Mouse (Mus musculus): ENCODE results near the gene Orc5. TPM values are rescaled to one million over a fixed set of nuclear protein-coding genes. Genes with fewer than 3 reads are reported as not detected.

The Orc5 gene
- total and polyA plus RNA-seq, 3 experiments, result 27.4 to 76.5 (median 47.8) TPM

- in situ Hi-C loops (cut with MboI; ENCODE audit: low pct_ligation_motif_present, low pct_unique_long_range_greater_than_20kb, low sequenced_read_pairs), result no loop called here
- Histone ChIP-seq H3K36me3 (replicated peaks in 1 of 2; ENCODE audit: control insufficient read depth in 1 of 2, insufficient read depth in 1 of 2, low read length in 1 of 2) (peaks cover 15 to 44% of the 10 kb centered on the region in 2 experiments), H3K79me2 (replicated peaks; ENCODE audit: control insufficient read depth, extremely low read depth, insufficient read depth, poor library complexity, severe bottlenecking) (no peaks in the 10 kb centered on the region), H3K27ac (ENCODE audit: insufficient read depth, low read depth) (no peak overlapping the region), H3K9ac (ENCODE audit: insufficient read depth, low read depth) (no peak overlapping the region), H3K4me1 (ENCODE audit: control insufficient read depth in 1 of 2, insufficient read depth in 2 of 2) (no peaks in the 10 kb centered on the region), H3K9me3 (replicated peaks; ENCODE audit: low read length) (peaks cover 10% of the 10 kb centered on the region), H3K4me3 (replicated peaks in 1 of 3; ENCODE audit: low read depth in 2 of 3, low read length in 2 of 3, poor library complexity in 1 of 3) (no peak overlapping the region), H3K4me2 (ENCODE audit: insufficient read depth, low read depth, poor library complexity, severe bottlenecking) (no peak overlapping the region), H3K27me3 (replicated peaks) (no peaks in the 10 kb centered on the region)
- dilution Hi-C loops (cut with MboI; ENCODE audit: extremely low pct_ligation_motif_present, extremely low pct_unique_long_range_greater_than_20kb, low sequenced_read_pairs), result no loop called here
- TF ChIP-seq MYC (IDR thresholded peaks at IDR 0.05; ENCODE audit: low read depth, low read length) (no peak), TCF12 (IDR thresholded peaks at IDR 0.05; ENCODE audit: low read depth, low read length) (no peak)
- DNase-seq (ENCODE audit: extremely low read depth), result no peak
Measured at GRCm38 (mm10) chr5:22557491-22558113, 7.4 kb upstream of the Orc5 start.

GRCm38 (mm10) chr5:22556713-22557112 lies 6.5 kb upstream of the Orc5 start:
- no peak overlapping the region for H3K4me2 ChIP-seq (ENCODE audit: insufficient read depth, low read depth, poor library complexity, severe bottlenecking)
- H3K9ac ChIP-seq (ENCODE audit: insufficient read depth, low read depth), result no peak overlapping the region
- no peak for TF ChIP-seq KAT2A (IDR thresholded peaks at IDR 0.05; ENCODE audit: insufficient replicate concordance, low read length)
- TF ChIP-seq MYC (IDR thresholded peaks at IDR 0.05; ENCODE audit: low read depth, low read length), result no peak
- no peak for TF ChIP-seq MEF2A (IDR thresholded peaks at IDR 0.05; ENCODE audit: borderline replicate concordance, low read depth, low read length)
- no peak for TF ChIP-seq USF2 (conservative IDR thresholded peaks at IDR 0.05; ENCODE audit: low read depth, low read length)
- TF ChIP-seq SIN3A (IDR thresholded peaks at IDR 0.05; ENCODE audit: low read length), result no peak
- no peak for TF ChIP-seq HCFC1 (IDR thresholded peaks at IDR 0.05; ENCODE audit: low read depth, low read length)
- TF ChIP-seq POLR2A (IDR thresholded peaks at IDR 0.05; ENCODE audit: low read depth, low read length), result no peak
- TF ChIP-seq RAD21 (IDR thresholded peaks at IDR 0.05; ENCODE audit: low read depth, low read length), result no peak
- TF ChIP-seq CHD2 (IDR thresholded peaks at IDR 0.05; ENCODE audit: low read length), result no peak
- no peak for TF ChIP-seq NELFE (IDR thresholded peaks at IDR 0.05; ENCODE audit: low read depth, low read length)
- TF ChIP-seq ELF1 (IDR thresholded peaks at IDR 0.05; ENCODE audit: low read depth, low read length), result no peak
- no peak for TF ChIP-seq BHLHE40 (IDR thresholded peaks at IDR 0.05; ENCODE audit: low read depth, low read length)
- TF ChIP-seq MAZ (IDR thresholded peaks at IDR 0.05; ENCODE audit: low read depth, low read length), result no peak
- TF ChIP-seq ZKSCAN1 (IDR thresholded peaks at IDR 0.05; ENCODE audit: borderline replicate concordance, low read depth, low read length), result no peak
- TF ChIP-seq CTCF (conservative IDR thresholded peaks at IDR 0.05 in 1 of 2, IDR thresholded peaks at IDR 0.05 in 1 of 2; ENCODE audit: low read depth in 2 of 2, low read length in 2 of 2), result no peak
- TF ChIP-seq MAX (IDR thresholded peaks at IDR 0.05; ENCODE audit: low read length), result no peak
- TF ChIP-seq TCF12 (IDR thresholded peaks at IDR 0.05; ENCODE audit: low read depth, low read length), result no peak
- TF ChIP-seq USF1 (IDR thresholded peaks at IDR 0.05; ENCODE audit: low read depth, low read length), result no peak
- H3K4me1 ChIP-seq (ENCODE audit: control insufficient read depth in 1 of 2, insufficient read depth in 2 of 2), result no peaks in the 10 kb centered on the region
- in situ Hi-C loops (cut with MboI; ENCODE audit: low pct_ligation_motif_present, low pct_unique_long_range_greater_than_20kb, low sequenced_read_pairs), result no loop called here
- no peak overlapping the region for H3K27ac ChIP-seq (ENCODE audit: insufficient read depth, low read depth)
- H3K27me3 ChIP-seq (replicated peaks), result no peaks in the 10 kb centered on the region
- dilution Hi-C loops (cut with MboI; ENCODE audit: extremely low pct_ligation_motif_present, extremely low pct_unique_long_range_greater_than_20kb, low sequenced_read_pairs), result no loop called here
- peaks cover 10% of the 10 kb centered on the region for H3K9me3 ChIP-seq (replicated peaks; ENCODE audit: low read length)
- H3K4me3 ChIP-seq (replicated peaks in 1 of 3; ENCODE audit: low read depth in 2 of 3, low read length in 2 of 3, poor library complexity in 1 of 3), result no peak overlapping the region
- peaks cover 15 to 41% of the 10 kb centered on the region in 2 experiments for H3K36me3 ChIP-seq (replicated peaks in 1 of 2; ENCODE audit: control insufficient read depth in 1 of 2, insufficient read depth in 1 of 2, low read length in 1 of 2)
- no peak for DNase-seq (ENCODE audit: extremely low read depth)
- no peaks in the 10 kb centered on the region for H3K79me2 ChIP-seq (replicated peaks; ENCODE audit: control insufficient read depth, extremely low read depth, insufficient read depth, poor library complexity, severe bottlenecking)

Measured in CH12.LX (cell line).